Mouse (Mus musculus): ENCODE measurements at regions not wholly inside any gene's neighbourhood (a gene's known extent, or its start where the extent isn't known, plus 50 kb on each side); places are given as distances from the start of the nearest gene placed in this dataset.
A peak's percentile ranks its signal among the peaks of the same experiment; 100 is the strongest.

GRCm38 (mm10) chr10:21744341-21744955 is 137.5 kb upstream of the Sgk1 start:
- Histone ChIP-seq H3K4me2 (ENCODE audit: low read length) (no peak overlapping the region), H3K4me3 (ENCODE audit: low read length) (no peak overlapping the region), H3K27me3 (replicated peaks; ENCODE audit: control insufficient read depth, insufficient read depth, low read length) (no peaks in the 10 kb centered on the region), H3K36me3 (ENCODE audit: control insufficient read depth, insufficient read depth, low read length) (no peaks in the 10 kb centered on the region), H3K9me3 (ENCODE audit: control insufficient read depth, low read length) (no peaks in the 10 kb centered on the region), H3K27ac (ENCODE audit: low read depth, low read length) (no peak overlapping the region), H3K9ac (ENCODE audit: low read depth, low read length) (no peak overlapping the region), H3K4me1 (ENCODE audit: control insufficient read depth, insufficient read depth, low read depth, low read length) (no peaks in the 10 kb centered on the region)
- 67% methylated on average over 6 of the region's 6 CpGs for WGBS
- no peak for ATAC-seq

- H3K27ac ChIP-seq (ENCODE audit: low read depth, low read length), result no peak overlapping the region
- no peaks in the 10 kb centered on the region for H3K27me3 ChIP-seq (replicated peaks; ENCODE audit: control insufficient read depth, insufficient read depth, low read length)
- H3K4me1 ChIP-seq (ENCODE audit: control insufficient read depth, insufficient read depth, low read depth, low read length), result no peaks in the 10 kb centered on the region
- H3K4me2 ChIP-seq (ENCODE audit: low read length), result no peak overlapping the region
- ATAC-seq, result no peak
- no peak overlapping the region for H3K9ac ChIP-seq (ENCODE audit: low read depth, low read length)
- H3K9me3 ChIP-seq (ENCODE audit: control insufficient read depth, low read length), result no peaks in the 10 kb centered on the region
- H3K4me3 ChIP-seq (ENCODE audit: low read length), result no peak overlapping the region
- no peaks in the 10 kb centered on the region for H3K36me3 ChIP-seq (ENCODE audit: control insufficient read depth, insufficient read depth, low read length)
- 19% methylated on average over 4 of the region's 4 CpGs for WGBS
Measured at GRCm38 (mm10) chr10:21745940-21746487, 136.0 kb upstream of the Sgk1 start.

- ATAC-seq, result 0 out of 2 replicates have a peak, but pooled peaks have one; percentile 40
- 13% methylated on average over 9 of the region's 9 CpGs for WGBS
- H3K9ac ChIP-seq (ENCODE audit: low read depth, low read length), result no peak overlapping the region
Measured at GRCm38 (mm10) chr10:21746713-21747112, 135.3 kb upstream of the Sgk1 start.

GRCm38 (mm10) chr10:21751326-21751725 is 130.7 kb upstream of the Sgk1 start:
- H3K4me1 ChIP-seq (ENCODE audit: control insufficient read depth, insufficient read depth, low read depth, low read length), result no peaks in the 10 kb centered on the region; the same call in 1 of the 2 replicates
- 77% methylated on average over 6 of the region's 6 CpGs for WGBS
- no peak for ATAC-seq

More at GRCm38 (mm10) chr10:21746713-21747112, 135.3 kb upstream of the Sgk1 start:
- no peaks in the 10 kb centered on the region for H3K9me3 ChIP-seq (ENCODE audit: control insufficient read depth, low read length)
- H3K4me1 ChIP-seq (ENCODE audit: control insufficient read depth, insufficient read depth, low read depth, low read length), result no peaks in the 10 kb centered on the region
- H3K27me3 ChIP-seq (replicated peaks; ENCODE audit: control insufficient read depth, insufficient read depth, low read length), result no peaks in the 10 kb centered on the region
- H3K36me3 ChIP-seq (ENCODE audit: control insufficient read depth, insufficient read depth, low read length), result no peaks in the 10 kb centered on the region
- H3K27ac ChIP-seq (ENCODE audit: low read depth, low read length), result no peak overlapping the region
- no peak overlapping the region for H3K4me3 ChIP-seq (ENCODE audit: low read length)
- H3K4me2 ChIP-seq (ENCODE audit: low read length), result no peak overlapping the region

GRCm38 (mm10) chr10:21752392-21752791 is 129.6 kb upstream of the Sgk1 start:
- no peak overlapping the region for H3K27ac ChIP-seq (ENCODE audit: low read depth, low read length)
- 66% methylated on average over 3 of the region's 3 CpGs for WGBS
- no peaks in the 10 kb centered on the region for H3K36me3 ChIP-seq (ENCODE audit: control insufficient read depth, insufficient read depth, low read length)
- no peaks in the 10 kb centered on the region for H3K27me3 ChIP-seq (replicated peaks; ENCODE audit: control insufficient read depth, insufficient read depth, low read length)
- no peak overlapping the region for H3K4me3 ChIP-seq (ENCODE audit: low read length)
- H3K4me2 ChIP-seq (ENCODE audit: low read length), result no peak overlapping the region
- H3K9ac ChIP-seq (ENCODE audit: low read depth, low read length), result no peak overlapping the region
- no peak for ATAC-seq
- H3K9me3 ChIP-seq (ENCODE audit: control insufficient read depth, low read length), result no peaks in the 10 kb centered on the region
- no peaks in the 10 kb centered on the region; the same call in 1 of the 2 replicates for H3K4me1 ChIP-seq (ENCODE audit: control insufficient read depth, insufficient read depth, low read depth, low read length)

More at GRCm38 (mm10) chr10:21751326-21751725, 130.7 kb upstream of the Sgk1 start:
- Histone ChIP-seq H3K9me3 (ENCODE audit: control insufficient read depth, low read length) (no peaks in the 10 kb centered on the region), H3K27ac (ENCODE audit: low read depth, low read length) (no peak overlapping the region), H3K4me2 (ENCODE audit: low read length) (no peak overlapping the region), H3K4me3 (ENCODE audit: low read length) (no peak overlapping the region), H3K27me3 (replicated peaks; ENCODE audit: control insufficient read depth, insufficient read depth, low read length) (no peaks in the 10 kb centered on the region), H3K9ac (ENCODE audit: low read depth, low read length) (no peak overlapping the region), H3K36me3 (ENCODE audit: control insufficient read depth, insufficient read depth, low read length) (no peaks in the 10 kb centered on the region)

- Histone ChIP-seq H3K27me3 (replicated peaks; ENCODE audit: control insufficient read depth, insufficient read depth, low read length) (no peaks in the 10 kb centered on the region), H3K27ac (ENCODE audit: low read depth, low read length) (no peak overlapping the region), H3K4me2 (ENCODE audit: low read length) (no peak overlapping the region), H3K4me1 (ENCODE audit: control insufficient read depth, insufficient read depth, low read depth, low read length) (no peaks in the 10 kb centered on the region; the same call in 1 of the 2 replicates), H3K4me3 (ENCODE audit: low read length) (no peak overlapping the region), H3K9ac (ENCODE audit: low read depth, low read length) (no peak overlapping the region), H3K36me3 (ENCODE audit: control insufficient read depth, insufficient read depth, low read length) (no peaks in the 10 kb centered on the region), H3K9me3 (ENCODE audit: control insufficient read depth, low read length) (no peaks in the 10 kb centered on the region)
- WGBS, result 52% methylated on average over 12 of the region's 12 CpGs
- peak; percentile 64; the same call in 1 of the 2 replicates for ATAC-seq
Measured at GRCm38 (mm10) chr10:21754763-21755548, 127.0 kb upstream of the Sgk1 start.

GRCm38 (mm10) chr10:21755717-21756116 is 126.3 kb upstream of the Sgk1 start:
- no peaks in the 10 kb centered on the region for H3K9me3 ChIP-seq (ENCODE audit: control insufficient read depth, low read length)
- H3K4me1 ChIP-seq (ENCODE audit: control insufficient read depth, insufficient read depth, low read depth, low read length), result no peaks in the 10 kb centered on the region; the same call in 1 of the 2 replicates
- no peak overlapping the region for H3K4me2 ChIP-seq (ENCODE audit: low read length)
- H3K27me3 ChIP-seq (replicated peaks; ENCODE audit: control insufficient read depth, insufficient read depth, low read length), result no peaks in the 10 kb centered on the region
- no peak overlapping the region for H3K9ac ChIP-seq (ENCODE audit: low read depth, low read length)
- no peak for ATAC-seq
- 76% methylated on average over 4 of the region's 4 CpGs for WGBS
- H3K4me3 ChIP-seq (ENCODE audit: low read length), result no peak overlapping the region
- no peaks in the 10 kb centered on the region for H3K36me3 ChIP-seq (ENCODE audit: control insufficient read depth, insufficient read depth, low read length)
- no peak overlapping the region for H3K27ac ChIP-seq (ENCODE audit: low read depth, low read length)

- no peaks in the 10 kb centered on the region for H3K27me3 ChIP-seq (replicated peaks; ENCODE audit: control insufficient read depth, insufficient read depth, low read length)
- 95% methylated on average over 7 of the region's 7 CpGs for WGBS
- no peak overlapping the region for H3K4me2 ChIP-seq (ENCODE audit: low read length)
- H3K9me3 ChIP-seq (ENCODE audit: control insufficient read depth, low read length), result no peaks in the 10 kb centered on the region
- H3K4me3 ChIP-seq (ENCODE audit: low read length), result no peak overlapping the region
- H3K9ac ChIP-seq (ENCODE audit: low read depth, low read length), result no peak overlapping the region
- no peak for ATAC-seq
- no peaks in the 10 kb centered on the region; the same call in 1 of the 2 replicates for H3K4me1 ChIP-seq (ENCODE audit: control insufficient read depth, insufficient read depth, low read depth, low read length)
- no peak overlapping the region for H3K27ac ChIP-seq (ENCODE audit: low read depth, low read length)
- H3K36me3 ChIP-seq (ENCODE audit: control insufficient read depth, insufficient read depth, low read length), result no peaks in the 10 kb centered on the region
Measured at GRCm38 (mm10) chr10:21756811-21757210, 125.2 kb upstream of the Sgk1 start.

- no peaks in the 10 kb centered on the region for H3K36me3 ChIP-seq (ENCODE audit: control insufficient read depth, insufficient read depth, low read length)
- H3K9ac ChIP-seq (ENCODE audit: low read depth, low read length), result no peak overlapping the region
- no peak for ATAC-seq
- H3K4me1 ChIP-seq (ENCODE audit: control insufficient read depth, insufficient read depth, low read depth, low read length), result no peaks in the 10 kb centered on the region; the same call in 1 of the 2 replicates
- no peak overlapping the region for H3K4me3 ChIP-seq (ENCODE audit: low read length)
- 81% methylated on average over 6 of the region's 6 CpGs for WGBS
- H3K27me3 ChIP-seq (replicated peaks; ENCODE audit: control insufficient read depth, insufficient read depth, low read length), result no peaks in the 10 kb centered on the region
- no peak overlapping the region for H3K4me2 ChIP-seq (ENCODE audit: low read length)
- no peaks in the 10 kb centered on the region for H3K9me3 ChIP-seq (ENCODE audit: control insufficient read depth, low read length)
- H3K27ac ChIP-seq (ENCODE audit: low read depth, low read length), result no peak overlapping the region
Measured at GRCm38 (mm10) chr10:21758122-21758521, 123.9 kb upstream of the Sgk1 start.
